Comparison of ENCODE assay signal across 9 mouse cellular contexts in the genomic region with DNA sequence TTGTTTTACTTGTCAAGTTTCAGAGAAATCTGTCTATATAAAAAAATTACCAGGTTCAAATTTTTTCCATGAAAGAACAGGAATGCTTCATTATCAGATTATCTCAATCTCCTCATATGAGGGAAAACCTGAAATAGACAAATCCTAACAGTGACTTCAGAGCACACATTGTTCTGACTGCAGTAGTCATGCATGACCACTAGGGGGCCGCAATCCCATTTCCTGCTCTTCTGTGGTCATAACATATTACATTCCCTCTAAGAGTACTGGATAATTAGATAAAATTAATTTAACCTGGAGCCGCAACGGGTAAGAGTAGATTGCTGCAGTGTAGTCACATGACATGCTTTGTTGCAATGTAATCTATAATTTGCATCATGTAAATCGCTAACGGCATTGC. TPM values are rescaled to one million over a fixed set of nuclear protein-coding genes. Genes with fewer than 3 reads are reported as not detected.
DNase-seq lines count a peak whose midpoint lies in the region; ATAC-seq and TF ChIP-seq lines count a peak whose summit lies in the region.
"Had no signal": no experiment of that assay in that cellular context is flagged by ENCODE, and none has a peak within 500 bp of the region (broad histone marks: within the 10 kb centered on the region; RNA-seq: fewer than 3 reads in every experiment).

No protein-coding gene starts in this region.

- no peak overlapping the region for H3K27ac ChIP-seq in heart, postnatal 0 days (ENCODE audit: low read depth)
- H3K27ac ChIP-seq in heart, embryonic 11.5 days (ENCODE audit: low read depth, low read length): no peak overlapping the region
- no peak overlapping the region for H3K27ac ChIP-seq in midbrain, embryonic 11.5 days (ENCODE audit: low read depth, low read length)
- H3K27ac ChIP-seq in midbrain, embryonic 13.5 days: no peak overlapping the region
- no peak overlapping the region for H3K27ac ChIP-seq in liver, postnatal 0 days (ENCODE audit: low read depth)

- DNase-seq in heart, postnatal 0 days (ENCODE audit: low spot score): no peak
- peak; percentile 87 for DNase-seq in midbrain, embryonic 11.5 days (ENCODE audit: low spot score, missing footprints)
- peak; percentile 18 for DNase-seq in R1 (ENCODE audit: low read depth, low spot score)
- no peak for DNase-seq in liver, postnatal 0 days
- no peak for DNase-seq in urinary bladder, postnatal 4 days (ENCODE audit: low spot score in 2 of 2)
- DNase-seq in urinary bladder, postnatal 25 days (ENCODE audit: low spot score): no peak
- DNase-seq: heart, postnatal 4 days had no signal

- H3K4me1 ChIP-seq in heart, postnatal 0 days (ENCODE audit: control insufficient read depth, insufficient read depth): no peaks in the 10 kb centered on the region
- H3K4me1 ChIP-seq in heart, embryonic 11.5 days (ENCODE audit: control insufficient read depth, insufficient read depth, low read length): no peaks in the 10 kb centered on the region
- H3K4me1 ChIP-seq in midbrain, embryonic 11.5 days (ENCODE audit: control insufficient read depth, insufficient read depth, low read length): no peaks in the 10 kb centered on the region
- H3K4me1 ChIP-seq in midbrain, embryonic 13.5 days (replicated peaks): no peaks in the 10 kb centered on the region
- H3K4me1 ChIP-seq in liver, postnatal 0 days (ENCODE audit: insufficient read depth): no peaks in the 10 kb centered on the region

- H3K36me3 ChIP-seq in heart, postnatal 0 days (replicated peaks; ENCODE audit: control insufficient read depth, insufficient read depth, low read length): no peaks in the 10 kb centered on the region
- no peaks in the 10 kb centered on the region for H3K36me3 ChIP-seq in heart, embryonic 11.5 days (ENCODE audit: control insufficient read depth, insufficient read depth, low read length)
- H3K36me3 ChIP-seq in midbrain, embryonic 11.5 days (ENCODE audit: control insufficient read depth, insufficient read depth, low read length): no peaks in the 10 kb centered on the region
- H3K36me3 ChIP-seq in midbrain, embryonic 13.5 days: no peaks in the 10 kb centered on the region
- no peaks in the 10 kb centered on the region for H3K36me3 ChIP-seq in liver, postnatal 0 days (replicated peaks; ENCODE audit: insufficient read depth, low read length)

- no peak overlapping the region for H3K4me3 ChIP-seq in heart, postnatal 0 days (ENCODE audit: low read depth, low read length)
- no peak overlapping the region for H3K4me3 ChIP-seq in heart, embryonic 11.5 days (ENCODE audit: low read depth, low read length)
- H3K4me3 ChIP-seq in midbrain, embryonic 11.5 days (ENCODE audit: low read depth, low read length): no peak overlapping the region
- H3K4me3 ChIP-seq in midbrain, embryonic 13.5 days (replicated peaks): no peak overlapping the region
- no peak overlapping the region for H3K4me3 ChIP-seq in liver, postnatal 0 days (ENCODE audit: low read depth, low read length)

- H3K9ac ChIP-seq in heart, postnatal 0 days (replicated peaks; ENCODE audit: low read depth, low read length): no peak overlapping the region
- no peak overlapping the region for H3K9ac ChIP-seq in heart, embryonic 11.5 days (ENCODE audit: low read depth, low read length)
- H3K9ac ChIP-seq in midbrain, embryonic 11.5 days (ENCODE audit: low read length): no peak overlapping the region
- no peak overlapping the region for H3K9ac ChIP-seq in midbrain, embryonic 13.5 days (replicated peaks)
- H3K9ac ChIP-seq in liver, postnatal 0 days (replicated peaks): no peak overlapping the region

- no peak overlapping the region for H3K4me2 ChIP-seq in heart, postnatal 0 days (ENCODE audit: low read depth, low read length)
- no peak overlapping the region for H3K4me2 ChIP-seq in heart, embryonic 11.5 days
- no peak overlapping the region for H3K4me2 ChIP-seq in midbrain, embryonic 11.5 days
- H3K4me2 ChIP-seq in midbrain, embryonic 13.5 days (replicated peaks): no peak overlapping the region
- no peak overlapping the region for H3K4me2 ChIP-seq in liver, postnatal 0 days (ENCODE audit: low read depth, low read length)

- TF ChIP-seq EP300 in heart, postnatal 0 days (IDR thresholded peaks at IDR 0.05; ENCODE audit: low read depth): no peak
- no peak for TF ChIP-seq EP300 in liver, postnatal 0 days (IDR thresholded peaks at IDR 0.05; ENCODE audit: low read depth)

- no peaks in the 10 kb centered on the region for H3K9me3 ChIP-seq in heart, postnatal 0 days (replicated peaks; ENCODE audit: control insufficient read depth, low read length)
- no peaks in the 10 kb centered on the region for H3K9me3 ChIP-seq in heart, embryonic 11.5 days (replicated peaks; ENCODE audit: control insufficient read depth, low read length)
- no peaks in the 10 kb centered on the region for H3K9me3 ChIP-seq in midbrain, embryonic 11.5 days (ENCODE audit: control insufficient read depth, low read length)
- no peaks in the 10 kb centered on the region for H3K9me3 ChIP-seq in midbrain, embryonic 13.5 days
- no peaks in the 10 kb centered on the region for H3K9me3 ChIP-seq in liver, postnatal 0 days (ENCODE audit: low read length)

- no peak for ATAC-seq in heart, postnatal 0 days (ENCODE audit: insufficient read depth, low read depth)
- ATAC-seq in heart, embryonic 11.5 days (replicated peaks; ENCODE audit: insufficient number of reproducible peaks, low FRiP score, low TSS enrichment): no peak
- no peak for ATAC-seq in midbrain, embryonic 11.5 days (ENCODE audit: low FRiP score)
- no peak for ATAC-seq in midbrain, embryonic 13.5 days
- no peak for ATAC-seq in liver, postnatal 0 days

- TF ChIP-seq CTCF in heart, postnatal 0 days (IDR thresholded peaks at IDR 0.05; ENCODE audit: low read depth): peak; percentile 43
- TF ChIP-seq CTCF in liver, postnatal 0 days (IDR thresholded peaks at IDR 0.05; ENCODE audit: low read depth): peak; percentile 63

- no peaks in the 10 kb centered on the region for H3K27me3 ChIP-seq in heart, postnatal 0 days (ENCODE audit: control insufficient read depth, insufficient read depth, low read length)
- H3K27me3 ChIP-seq in heart, embryonic 11.5 days (ENCODE audit: control insufficient read depth, insufficient read depth, low read length): no peaks in the 10 kb centered on the region
- H3K27me3 ChIP-seq in midbrain, embryonic 11.5 days (ENCODE audit: control insufficient read depth, insufficient read depth, low read length): no peaks in the 10 kb centered on the region
- H3K27me3 ChIP-seq in midbrain, embryonic 13.5 days: no peaks in the 10 kb centered on the region
- no peaks in the 10 kb centered on the region for H3K27me3 ChIP-seq in liver, postnatal 0 days (ENCODE audit: insufficient read depth, low read length)

- WGBS in heart, postnatal 0 days: 60% methylated on average over 5 of the region's 5 CpGs
- 55% methylated on average over 5 of the region's 5 CpGs for WGBS in heart, embryonic 11.5 days (ENCODE audit: insufficient replicate concordance)
- 75% methylated on average over 5 of the region's 5 CpGs for WGBS in midbrain, embryonic 11.5 days
- WGBS in midbrain, embryonic 13.5 days: 67% methylated on average over 5 of the region's 5 CpGs
- 53% methylated on average over 5 of the region's 5 CpGs for WGBS in liver, postnatal 0 days (ENCODE audit: insufficient replicate concordance)

RNA-seq across cellular contexts. Expression of a gene that starts 17.6 kb away (rescaled TPM):
- total RNA-seq in heart, postnatal 0 days (2014; rRNA removed; ENCODE audit: low replicate concordance): not detected in 2 replicates
- not detected in 2 replicates for polyA plus RNA-seq in heart, postnatal 0 days (2015; fragmentation: Nextera tagmentation; extraction: Ambion mirVana)
- polyA plus RNA-seq in heart, embryonic 11.5 days (2014; fragmentation: Nextera tagmentation; extraction: Ambion mirVana): not detected in 2 replicates
- polyA plus RNA-seq in midbrain, embryonic 11.5 days (2014; fragmentation: Nextera tagmentation; extraction: Ambion mirVana): 0.26 and 0.56 TPM in 2 replicates
- polyA plus RNA-seq in midbrain, embryonic 13.5 days (2015; fragmentation: Nextera tagmentation; extraction: Ambion mirVana): 1.8 and 2.6 TPM in 2 replicates
- polyA plus RNA-seq in liver, postnatal 0 days (2015; fragmentation: Nextera tagmentation; extraction: Ambion mirVana): not detected in 2 replicates
- total RNA-seq: heart, postnatal 4 days had no signal

Comparison
In these comparisons a context has a peak if more than half of its experiments do, and no peak if none do; other contexts are left out.
1. DNase-seq: peak in midbrain, embryonic 11.5 days (single experiment) and R1 (single experiment); none in heart, postnatal 0 days (single experiment), liver, postnatal 0 days (single experiment), urinary bladder, postnatal 4 days (0 of 2) and urinary bladder, postnatal 25 days (single experiment).